Mouse (Mus musculus): ENCODE measurements around the gene Jmjd8. TPM values are rescaled to one million over a fixed set of nuclear protein-coding genes. Genes with fewer than 3 reads are reported as not detected.

Gene Jmjd8
- polyA plus RNA-seq, 1 experiment, result 16.4 TPM

DNA sequence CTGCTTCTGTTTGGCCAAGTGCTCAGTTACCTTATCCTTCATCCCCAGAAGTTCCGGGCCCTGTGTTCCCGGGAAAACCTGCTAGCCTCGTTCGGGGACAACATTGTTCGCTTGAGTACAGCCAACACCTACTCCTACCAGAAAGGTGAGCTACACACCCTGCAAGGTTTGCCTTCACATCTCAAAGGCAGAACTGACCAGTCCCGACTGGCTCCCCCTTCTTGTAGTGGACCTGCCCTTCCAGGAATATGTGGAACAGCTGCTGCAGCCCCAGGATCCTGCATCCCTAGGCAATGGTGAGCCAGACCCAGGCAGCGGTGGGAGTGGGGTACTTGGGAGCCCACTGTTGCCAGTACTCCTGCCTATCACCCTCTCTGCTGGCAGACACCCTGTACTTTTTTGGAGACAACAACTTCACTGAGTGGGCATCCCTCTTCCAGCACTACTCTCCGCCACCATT is 921 bp downstream of the Jmjd8 start:
- peak overlapping the region; percentile 1; the same call in 1 of the 2 replicates for H3K27ac ChIP-seq (ENCODE audit: control insufficient read depth, insufficient read depth, low read depth, low read length)
- peak overlapping the region; percentile 86 for H3K4me3 ChIP-seq (ENCODE audit: control insufficient read depth, low read depth, low read length)
- TF ChIP-seq POLR2A (IDR thresholded peaks at IDR 0.05; ENCODE audit: control insufficient read depth, low read depth, low read length), result no peak
- TF ChIP-seq CTCF (IDR thresholded peaks at IDR 0.05; ENCODE audit: control insufficient read depth, insufficient read depth, insufficient replicate concordance, low read depth, low read length), result no peak
- no peaks in the 10 kb centered on the region; the same call in 1 of the 2 replicates for H3K36me3 ChIP-seq (ENCODE audit: control insufficient read depth, insufficient read depth, low read length)
- H3K27me3 ChIP-seq (ENCODE audit: control insufficient read depth, insufficient read depth, low read length), result no peaks in the 10 kb centered on the region
- H3K4me1 ChIP-seq (ENCODE audit: control insufficient read depth, insufficient read depth, low read length), result peaks cover 35% of the 10 kb centered on the region

DNA sequence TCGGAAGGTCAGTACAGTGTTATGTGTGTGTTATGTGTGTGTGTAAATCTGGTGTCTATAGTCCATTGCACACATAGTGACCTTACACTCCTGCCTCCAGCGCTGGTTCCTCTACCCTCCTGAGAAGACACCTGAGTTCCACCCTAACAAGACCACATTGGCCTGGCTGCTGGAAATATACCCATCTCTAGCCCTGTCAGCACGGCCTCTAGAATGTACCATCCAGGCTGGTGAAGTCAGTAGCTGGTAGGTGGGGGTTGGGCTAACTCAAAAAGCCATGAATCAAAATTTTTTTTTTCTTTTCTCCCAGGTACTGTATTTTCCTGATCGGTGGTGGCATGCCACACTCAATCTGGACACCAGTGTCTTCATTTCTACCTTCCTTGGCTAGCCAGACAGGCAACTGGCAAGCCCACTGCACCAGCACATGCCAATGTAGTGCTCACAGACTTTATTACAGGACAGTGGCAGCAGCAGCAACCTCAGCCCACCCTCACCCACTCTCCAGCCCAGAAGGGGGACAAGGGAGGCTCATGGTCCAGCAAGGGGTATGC is 1.6 kb downstream of the Jmjd8 start:
- Histone ChIP-seq H3K36me3 (ENCODE audit: control insufficient read depth, insufficient read depth, low read length) (no peaks in the 10 kb centered on the region; the same call in 1 of the 2 replicates), H3K27me3 (ENCODE audit: control insufficient read depth, insufficient read depth, low read length) (no peaks in the 10 kb centered on the region), H3K4me1 (ENCODE audit: control insufficient read depth, insufficient read depth, low read length) (peaks cover 36% of the 10 kb centered on the region), H3K4me3 (ENCODE audit: control insufficient read depth, low read depth, low read length) (no peak overlapping the region), H3K27ac (ENCODE audit: control insufficient read depth, insufficient read depth, low read depth, low read length) (no peak overlapping the region)
- TF ChIP-seq POLR2A (IDR thresholded peaks at IDR 0.05; ENCODE audit: control insufficient read depth, low read depth, low read length), result no peak
- TF ChIP-seq CTCF (IDR thresholded peaks at IDR 0.05; ENCODE audit: control insufficient read depth, insufficient read depth, insufficient replicate concordance, low read depth, low read length), result no peak

DNA sequence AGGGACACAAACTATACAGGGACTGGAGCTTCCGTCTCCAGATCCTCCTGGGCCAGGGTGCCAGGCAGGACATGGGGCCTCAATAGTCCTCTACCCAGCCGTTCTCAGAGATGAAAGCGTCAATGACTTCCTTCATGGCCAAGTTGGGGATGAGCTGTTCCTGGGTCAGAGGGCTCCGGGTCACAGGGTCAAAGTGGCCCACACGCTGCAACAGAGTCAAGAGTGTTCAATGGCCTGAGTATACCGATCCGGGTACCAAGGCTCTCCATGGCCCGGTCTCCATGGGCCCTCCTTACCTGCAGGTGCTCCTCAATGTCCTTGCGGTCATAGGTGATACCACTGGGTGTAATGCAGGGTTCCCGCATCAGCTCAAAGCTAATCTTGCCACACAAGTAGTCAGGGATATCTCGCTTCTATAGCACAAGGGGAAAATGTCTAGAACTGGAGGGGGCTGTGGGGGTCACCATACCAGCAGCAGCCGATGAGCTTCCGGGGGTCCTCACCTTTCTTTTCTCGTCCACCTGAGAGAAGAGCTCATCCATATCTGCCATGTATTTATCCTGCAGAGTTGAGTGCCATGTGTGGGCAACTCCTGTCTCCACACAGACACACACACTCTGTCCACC is 2.3 kb downstream of the Jmjd8 start:
- Histone ChIP-seq H3K36me3 (ENCODE audit: control insufficient read depth, insufficient read depth, low read length) (no peaks in the 10 kb centered on the region; the same call in 1 of the 2 replicates), H3K4me3 (ENCODE audit: control insufficient read depth, low read depth, low read length) (no peak overlapping the region), H3K4me1 (ENCODE audit: control insufficient read depth, insufficient read depth, low read length) (peaks cover 39% of the 10 kb centered on the region), H3K27ac (ENCODE audit: control insufficient read depth, insufficient read depth, low read depth, low read length) (no peak overlapping the region), H3K27me3 (ENCODE audit: control insufficient read depth, insufficient read depth, low read length) (no peaks in the 10 kb centered on the region)
- TF ChIP-seq CTCF (IDR thresholded peaks at IDR 0.05; ENCODE audit: control insufficient read depth, insufficient read depth, insufficient replicate concordance, low read depth, low read length) (no peak), POLR2A (IDR thresholded peaks at IDR 0.05; ENCODE audit: control insufficient read depth, low read depth, low read length) (no peak)

DNA sequence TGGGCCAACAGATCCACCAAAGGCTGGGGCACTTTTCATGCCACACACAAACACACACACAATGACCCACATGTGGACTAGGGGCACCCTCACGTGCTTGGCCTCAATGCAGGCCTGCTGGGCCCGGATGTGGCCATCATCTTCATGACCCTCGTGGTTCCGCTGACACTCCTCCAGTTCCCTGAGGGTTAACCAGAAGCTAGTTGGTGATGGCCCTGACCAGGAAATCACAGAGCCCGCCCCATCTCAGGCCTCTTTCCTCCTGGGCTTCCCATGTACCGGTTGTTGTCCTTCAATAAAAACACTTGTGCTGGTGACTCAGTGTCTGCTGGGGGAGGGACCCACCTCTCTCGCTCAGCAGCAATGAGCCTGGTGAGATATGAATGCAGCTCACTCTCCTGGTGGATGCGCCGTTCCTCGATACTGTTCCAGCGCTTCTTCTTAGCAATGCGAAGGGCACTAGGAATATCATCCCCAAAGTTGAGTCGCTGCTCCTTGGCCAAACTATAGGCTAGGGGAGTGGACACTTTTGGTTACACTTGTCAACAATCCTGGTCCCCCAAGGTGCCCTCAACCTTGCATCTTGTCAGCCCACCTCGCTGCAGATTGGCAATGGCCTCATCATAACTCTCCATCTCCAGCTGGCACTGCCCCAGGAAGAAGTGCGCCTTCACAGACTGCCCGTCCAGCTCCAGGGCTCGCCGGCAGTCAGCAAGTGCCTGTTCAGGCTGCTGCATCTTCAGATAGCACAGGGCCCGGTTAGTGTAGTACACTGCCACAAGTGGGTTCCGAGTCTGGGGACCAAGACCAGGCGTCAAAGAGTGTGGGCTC is 3.0 kb downstream of the Jmjd8 start:
- H3K4me1 ChIP-seq (ENCODE audit: control insufficient read depth, insufficient read depth, low read length), result peaks cover 45% of the 10 kb centered on the region
- peak overlapping the region; percentile 92 for H3K4me3 ChIP-seq (ENCODE audit: control insufficient read depth, low read depth, low read length)
- TF ChIP-seq POLR2A (IDR thresholded peaks at IDR 0.05; ENCODE audit: control insufficient read depth, low read depth, low read length), result no peak
- H3K27me3 ChIP-seq (ENCODE audit: control insufficient read depth, insufficient read depth, low read length), result no peaks in the 10 kb centered on the region
- no peak overlapping the region; the same call in 1 of the 2 replicates for H3K27ac ChIP-seq (ENCODE audit: control insufficient read depth, insufficient read depth, low read depth, low read length)
- H3K36me3 ChIP-seq (ENCODE audit: control insufficient read depth, insufficient read depth, low read length), result no peaks in the 10 kb centered on the region

DNA sequence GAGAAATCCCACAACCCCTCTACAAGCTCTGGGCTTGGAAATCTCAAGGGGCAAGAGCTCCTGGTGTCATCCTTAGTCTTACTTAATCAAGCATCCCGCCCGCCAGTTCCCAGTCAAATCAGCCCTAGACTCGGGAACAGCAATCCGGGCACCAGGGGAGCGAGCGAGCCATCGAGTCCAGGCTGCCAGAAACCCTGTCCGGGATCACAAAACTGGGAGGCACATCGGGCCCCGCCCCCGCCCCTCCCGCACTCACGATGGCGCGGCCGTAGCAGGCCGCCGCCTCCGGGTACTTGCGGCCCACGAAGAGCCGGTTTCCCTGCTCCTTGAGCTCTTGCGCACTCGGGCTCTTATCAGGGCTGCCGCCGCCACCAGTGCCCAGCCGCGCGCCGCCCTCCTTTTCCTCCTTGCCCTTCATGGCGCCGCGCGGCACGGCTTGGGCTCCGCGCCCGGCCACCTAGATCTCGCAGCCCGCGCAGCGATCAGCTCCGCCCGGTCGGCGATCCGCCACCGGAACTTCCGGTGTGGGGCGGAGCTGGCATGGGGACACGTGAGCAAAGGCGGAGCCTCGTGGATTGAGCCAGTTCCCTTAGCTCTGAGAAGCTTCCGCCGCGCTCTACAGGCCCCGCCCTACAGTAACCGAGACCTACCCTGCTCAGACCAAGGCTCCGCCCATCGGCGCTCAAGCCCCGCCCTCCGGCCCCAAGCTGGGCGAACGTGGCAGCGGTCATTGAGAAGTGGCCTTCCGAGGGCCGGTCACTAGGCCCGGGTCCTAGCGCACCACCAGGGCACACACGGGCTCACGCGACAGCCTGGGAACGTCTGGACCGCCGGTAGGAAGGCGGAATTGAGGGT is 4.0 kb downstream of the Jmjd8 start:
- no peaks in the 10 kb centered on the region for H3K36me3 ChIP-seq (ENCODE audit: control insufficient read depth, insufficient read depth, low read length)
- H3K4me3 ChIP-seq (ENCODE audit: control insufficient read depth, low read depth, low read length), result peak overlapping the region; percentile 92
- H3K27me3 ChIP-seq (ENCODE audit: control insufficient read depth, insufficient read depth, low read length), result no peaks in the 10 kb centered on the region
- H3K4me1 ChIP-seq (ENCODE audit: control insufficient read depth, insufficient read depth, low read length), result peaks cover 51% of the 10 kb centered on the region
- peak overlapping the region; percentile 95 for H3K27ac ChIP-seq (ENCODE audit: control insufficient read depth, insufficient read depth, low read depth, low read length)
- TF ChIP-seq POLR2A (IDR thresholded peaks at IDR 0.05; ENCODE audit: control insufficient read depth, low read depth, low read length) (peak; percentile 87), CTCF (IDR thresholded peaks at IDR 0.05; ENCODE audit: control insufficient read depth, insufficient read depth, insufficient replicate concordance, low read depth, low read length) (no peak)

DNA sequence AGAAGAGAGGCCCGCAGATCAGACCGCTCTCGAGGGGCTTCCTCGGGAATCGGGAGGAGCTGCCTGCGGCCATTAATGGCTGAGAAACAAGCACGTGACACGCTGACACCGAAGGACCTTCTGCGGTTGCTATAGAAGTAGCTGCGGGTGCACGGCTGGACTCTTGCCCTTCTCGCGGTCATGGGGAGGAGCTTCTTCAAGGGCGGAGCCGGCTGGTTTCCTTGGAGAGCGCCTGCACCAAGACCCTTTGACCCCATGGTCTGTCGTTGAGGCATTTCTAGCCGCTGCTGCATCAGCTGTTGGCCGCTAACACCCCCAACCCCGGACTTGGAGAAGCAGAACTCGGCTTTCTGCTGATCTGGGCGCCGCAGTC is 4.6 kb downstream of the Jmjd8 start, which contains the start of gene Stub1:
Gene Stub1 (minus strand): TSS at position 114 of the 373 bp plus-strand sequence.
- peak within 1 kb of the TSS; percentile 95 for H3K27ac ChIP-seq (ENCODE audit: control insufficient read depth, insufficient read depth, low read depth, low read length)
- H3K27me3 ChIP-seq (ENCODE audit: control insufficient read depth, insufficient read depth, low read length), result no peaks in the 10 kb centered on the region
- H3K4me1 ChIP-seq (ENCODE audit: control insufficient read depth, insufficient read depth, low read length), result peaks cover 49% of the 10 kb centered on the region
- peak within 1 kb of the TSS; percentile 92 for H3K4me3 ChIP-seq (ENCODE audit: control insufficient read depth, low read depth, low read length)
- no peak for TF ChIP-seq CTCF (IDR thresholded peaks at IDR 0.05; ENCODE audit: control insufficient read depth, insufficient read depth, insufficient replicate concordance, low read depth, low read length)
- TF ChIP-seq POLR2A (IDR thresholded peaks at IDR 0.05; ENCODE audit: control insufficient read depth, low read depth, low read length), result peak; percentile 12; the same call in 1 of the 2 replicates
- no peaks in the 10 kb centered on the region for H3K36me3 ChIP-seq (ENCODE audit: control insufficient read depth, insufficient read depth, low read length)

Measured in testis, adult 2 months (tissue).